Mouse (Mus musculus) frontal cortex, adult 2 months (tissue): ENCODE results near the gene Aspg. TPM values are rescaled to one million over a fixed set of nuclear protein-coding genes. Genes with fewer than 3 reads are reported as not detected.

Experiments
- DNase-seq, 2 experiments: peaks; one replicate each; pipeline ENCODE4 v3.0.0; 2022; ENCODE audit warnings: low spot score in 1 of 2; ENCODE audit errors: extremely low spot score in 1 of 2
- polyA plus RNA-seq: library from polyadenylated mRNA; depleted of rRNA; stranded (reverse); fragments of >200 nt; gene quantifications from 2 replicates; pipeline ENCODE4 v1.2.3, GENCODE M21; 2012; rRNA removed

Aspg gene
- polyA plus RNA-seq = 5.0 and 5.1 TPM in 2 replicates

DNA sequence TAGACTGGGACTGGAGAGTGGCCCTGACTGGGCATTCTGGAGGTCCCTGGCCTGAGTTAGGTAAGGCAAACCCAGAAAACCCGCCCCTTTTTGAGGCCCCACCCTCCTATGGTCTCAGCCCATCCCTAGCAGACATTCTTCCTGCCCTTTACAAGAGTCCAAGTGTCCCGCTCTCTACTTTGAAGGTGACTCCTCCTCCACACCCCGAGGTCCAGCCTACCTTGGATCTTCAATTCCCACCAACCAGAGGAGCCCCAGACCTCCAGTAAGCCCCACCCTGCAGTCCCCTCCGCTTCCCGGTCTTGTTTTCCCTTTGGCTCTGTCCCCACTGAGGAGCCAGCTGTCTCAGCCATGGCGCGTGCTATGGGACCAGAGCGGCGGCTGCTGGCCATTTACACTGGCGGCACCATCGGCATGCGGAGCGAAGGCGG, at the start of gene Aspg:
Gene Aspg, plus strand, starts transcription at position 139 of the 431 bp plus-strand sequence.
- no peak for DNase-seq

- peak in 1 of 2 experiments; percentile 84 for DNase-seq
Observed at GRCm38 (mm10) chr12:112077651-112078050, 28.8 kb upstream of the Aspg start.

GRCm38 (mm10) chr12:112079911-112080310, 26.6 kb upstream of the Aspg start:
- no peak for DNase-seq

GRCm38 (mm10) chr12:112080911-112081310, 25.6 kb upstream of the Aspg start:
- DNase-seq = no peak

GRCm38 (mm10) chr12:112082241-112082640, 24.2 kb upstream of the Aspg start:
- no peak for DNase-seq

- no peak for DNase-seq
Observed at GRCm38 (mm10) chr12:112086250-112086649, 20.2 kb upstream of the Aspg start.

GRCm38 (mm10) chr12:112086726-112087125, 19.8 kb upstream of the Aspg start:
- DNase-seq = no peak

- no peak for DNase-seq
Observed at GRCm38 (mm10) chr12:112088609-112089324, 17.7 kb upstream of the Aspg start.

- DNase-seq = peak; percentile 70 to 90
Observed at GRCm38 (mm10) chr12:112091054-112091453, 15.4 kb upstream of the Aspg start.

DNA sequence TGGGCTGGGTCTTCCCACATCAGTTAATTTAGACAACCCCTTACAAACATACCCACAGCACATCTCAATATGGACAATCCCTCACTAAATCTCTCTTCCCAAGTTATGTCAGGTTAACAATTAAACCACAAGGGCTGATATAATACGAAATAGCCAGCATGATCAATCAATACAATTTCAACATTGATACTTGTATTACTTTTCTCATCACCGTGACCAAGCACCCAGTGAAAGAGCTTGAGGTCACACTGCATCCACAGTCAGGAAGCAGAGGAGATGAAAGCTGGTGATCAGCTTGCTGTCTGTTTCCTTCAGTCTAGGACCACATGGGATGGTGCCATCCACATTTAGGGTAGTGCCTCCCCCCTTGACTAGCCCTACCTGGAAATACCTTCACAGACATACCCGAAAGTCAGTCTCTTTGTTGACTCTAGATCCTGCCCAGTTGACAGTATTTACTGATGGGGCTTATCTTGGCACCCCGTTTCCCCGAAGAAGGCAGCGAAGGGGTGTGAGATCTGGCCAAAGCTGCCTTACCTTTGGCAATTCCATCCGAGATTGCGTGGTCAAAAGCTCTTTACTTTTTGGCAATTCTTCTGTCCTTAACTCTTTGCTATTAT, 12.1 kb upstream of the Aspg start:
- DNase-seq = no peak

DNA sequence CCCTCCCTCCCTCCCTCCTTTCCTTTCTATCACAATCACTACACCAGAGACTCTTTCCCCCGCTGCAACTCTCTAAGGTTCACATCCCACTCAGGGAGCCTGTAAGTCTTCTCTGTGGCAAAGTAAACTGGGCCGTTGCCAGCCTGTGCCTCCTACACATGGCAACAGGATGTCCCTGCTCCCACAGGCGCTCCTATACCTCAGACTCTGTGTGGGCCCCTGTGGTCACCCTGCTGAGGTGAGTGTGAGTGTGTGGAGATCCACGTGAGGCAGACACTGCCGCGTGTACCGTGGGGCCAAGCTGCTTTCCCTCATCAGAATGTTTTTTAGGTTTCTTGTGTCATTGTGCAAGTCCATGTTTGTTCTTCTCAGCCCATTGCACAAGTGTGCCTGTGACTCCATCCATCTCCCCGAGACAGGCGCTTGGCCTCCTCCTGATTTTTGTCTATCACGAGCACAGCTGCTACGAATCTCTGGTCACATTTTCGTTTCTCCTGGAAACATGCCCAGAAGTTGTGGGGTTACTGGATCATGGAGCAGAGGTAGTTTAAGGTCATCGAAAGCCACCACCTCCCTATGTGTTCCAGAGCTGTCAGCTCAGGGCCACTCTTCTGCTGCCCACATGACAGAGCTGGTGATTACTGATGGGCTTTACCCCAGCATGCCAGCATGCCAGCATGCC, 10.3 kb upstream of the Aspg start:
- DNase-seq = peak; percentile 61 to 81

DNA sequence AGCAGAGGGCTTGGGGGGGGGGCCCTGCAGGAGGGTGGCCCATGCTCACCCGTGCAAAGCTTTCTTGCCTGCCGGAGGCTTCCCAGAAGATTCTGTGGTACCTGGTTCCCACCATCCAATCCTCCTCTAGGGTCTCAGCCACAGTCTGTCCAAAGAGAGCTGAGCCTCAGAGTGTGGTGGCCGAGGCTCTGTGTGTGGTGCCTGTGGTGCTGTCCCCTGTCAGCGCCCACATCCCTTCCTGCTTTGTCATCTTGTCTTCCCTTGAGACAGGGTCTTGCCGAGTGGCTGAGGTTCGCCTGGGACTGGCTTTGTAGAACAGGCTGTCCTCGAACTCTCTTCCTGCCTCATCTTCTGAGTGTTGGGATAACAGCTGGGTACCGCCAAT, 9.8 kb upstream of the Aspg start:
- DNase-seq = no peak

DNA sequence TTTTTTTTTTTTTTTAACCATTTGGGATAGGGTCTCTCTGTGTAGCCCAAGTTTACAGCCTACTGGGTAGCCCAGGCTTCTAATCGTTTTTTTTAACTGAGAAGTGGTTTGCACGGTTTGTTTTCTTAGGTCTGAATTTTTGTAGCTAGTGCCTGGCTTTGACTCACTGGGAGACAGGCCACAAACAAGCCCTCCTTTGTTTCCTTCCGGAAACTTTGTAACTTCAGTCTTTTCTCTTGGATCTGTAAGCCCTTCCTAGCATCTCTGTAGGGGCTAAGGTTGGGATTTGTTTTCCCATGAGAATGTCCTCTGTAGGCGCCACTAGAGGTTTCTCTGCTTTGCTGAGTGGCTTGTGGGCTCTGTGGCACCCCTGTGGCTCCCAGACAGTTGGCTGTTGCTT, 6.4 kb upstream of the Aspg start:
- no peak for DNase-seq

GRCm38 (mm10) chr12:112101045-112101444, 5.4 kb upstream of the Aspg start:
- no peak for DNase-seq

- no peak for DNase-seq
Observed at GRCm38 (mm10) chr12:112103179-112103578, 3.3 kb upstream of the Aspg start.

GRCm38 (mm10) chr12:112104890-112105289, 1.6 kb upstream of the Aspg start:
- peak in 1 of 2 experiments; percentile 27 for DNase-seq

DNA sequence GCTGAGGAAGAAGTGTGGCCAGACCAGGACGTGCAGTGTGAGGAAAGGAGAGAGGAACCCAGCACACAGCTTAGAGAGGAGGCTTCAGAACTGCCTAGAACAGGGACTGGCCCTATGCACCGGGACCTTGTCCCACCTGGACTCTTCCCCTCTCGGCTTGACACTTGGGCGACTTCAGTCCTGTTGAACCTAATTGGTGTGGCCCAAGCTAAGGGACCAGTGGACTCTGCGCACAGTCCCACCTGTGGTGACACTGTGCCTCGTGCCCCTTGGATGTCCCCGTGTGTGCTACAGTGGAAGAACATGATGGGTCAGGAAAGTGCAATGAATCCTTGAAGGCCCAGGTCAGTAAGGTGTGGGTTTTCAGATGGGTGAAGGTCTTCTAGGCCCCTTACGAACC, 1.2 kb downstream of the Aspg start:
- no peak for DNase-seq

DNA sequence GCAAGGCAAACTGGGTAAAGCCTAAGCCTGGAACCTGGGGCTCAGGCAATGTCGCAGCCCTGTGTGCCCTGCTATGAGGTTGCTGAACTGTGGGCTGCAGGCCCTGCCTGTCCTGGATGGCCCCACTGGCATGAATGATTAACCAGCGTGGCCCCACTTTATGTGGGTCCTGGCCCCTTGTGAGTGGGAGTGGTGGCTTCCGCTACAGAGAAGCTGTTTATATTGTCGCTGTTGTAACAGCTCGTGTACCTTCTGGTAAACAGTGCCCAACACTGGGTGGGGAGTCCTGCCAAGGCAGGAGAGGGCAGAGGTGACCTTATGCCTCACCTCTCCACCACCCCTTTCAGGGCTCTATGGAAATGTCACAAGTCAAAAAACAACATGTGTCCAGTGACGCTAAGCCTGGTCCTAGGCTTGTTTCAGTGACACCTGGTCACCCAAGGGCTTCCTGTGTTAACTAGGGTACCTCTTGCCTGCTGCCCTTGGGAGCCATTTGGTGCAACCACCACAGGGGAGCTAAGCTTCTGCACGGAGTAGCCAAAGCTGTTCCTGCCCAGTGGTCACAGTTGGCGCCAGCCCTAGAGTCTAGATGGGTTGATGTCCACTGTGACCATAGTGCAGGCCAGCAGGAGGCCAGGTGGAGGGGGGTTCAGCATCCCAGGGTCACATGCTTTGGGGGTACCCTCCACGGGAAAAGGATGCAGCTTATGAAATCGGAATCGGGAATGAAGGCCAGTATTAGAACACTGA, 2.4 kb downstream of the Aspg start:
- DNase-seq = no peak

DNA sequence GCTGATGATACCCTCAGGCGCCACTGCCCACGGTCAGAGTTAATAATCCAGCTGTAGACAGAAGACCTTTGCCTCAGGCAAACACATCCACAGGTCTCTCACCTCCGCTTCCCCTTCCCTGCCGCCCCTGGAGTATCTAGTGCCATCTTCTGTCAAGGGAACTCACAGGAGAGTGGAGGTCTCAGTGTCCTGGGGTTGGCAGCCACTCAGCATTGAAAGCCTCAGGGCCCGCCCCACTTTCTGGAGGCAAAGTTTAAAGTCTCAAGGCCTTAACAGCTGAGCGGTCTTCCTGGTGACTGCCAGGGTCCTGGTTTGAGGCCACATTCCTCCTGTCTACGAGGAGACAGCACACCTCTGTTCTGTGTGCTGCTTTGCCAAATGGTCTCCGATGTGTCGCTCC, 3.2 kb downstream of the Aspg start:
- no peak for DNase-seq

- DNase-seq = no peak
Observed at GRCm38 (mm10) chr12:112111323-112111722, 4.8 kb downstream of the Aspg start.

GRCm38 (mm10) chr12:112112235-112112634, 5.8 kb downstream of the Aspg start:
- no peak for DNase-seq
